Mouse (Mus musculus) heart, adult 18-20 months (tissue): Measurements from ENCODE around the gene Hsd3b4. TPM values are rescaled to one million over a fixed set of nuclear protein-coding genes. Genes with fewer than 3 reads are reported as not detected.
"Not testable (repeated sequence)": the region's sequence is repeated elsewhere in the genome, so short reads cannot be mapped to it uniquely, and the experiment has no call there.

ENCODE experiments used
- DNase-seq, 2 experiments: peaks; one replicate each; pipeline ENCODE4 v3.0.0; 2021 to 2022; ENCODE audit warnings: mixed read lengths in 1 of 2
- long read RNA-seq, 2 experiments: library from polyadenylated mRNA; stranded (forward); transcript quantifications; one replicate each; pipeline ENCODE4 v2.0.0; 2021
- total RNA-seq, 2 experiments: library from RNA; stranded (reverse); gene quantifications; 2 replicates each; pipeline ENCODE4 v1.2.3; 2021

The Hsd3b4 gene
- total RNA-seq: not detected
- long read RNA-seq, experiment 1: 0 reads
- long read RNA-seq, experiment 2: 0 reads

GRCm38 (mm10) chr3:98510414-98510813, at the start of gene Hsd3b4:
Gene Hsd3b4 (minus strand): TSS chr3:98510514.
- not testable (repeated sequence) for DNase-seq

DNA sequence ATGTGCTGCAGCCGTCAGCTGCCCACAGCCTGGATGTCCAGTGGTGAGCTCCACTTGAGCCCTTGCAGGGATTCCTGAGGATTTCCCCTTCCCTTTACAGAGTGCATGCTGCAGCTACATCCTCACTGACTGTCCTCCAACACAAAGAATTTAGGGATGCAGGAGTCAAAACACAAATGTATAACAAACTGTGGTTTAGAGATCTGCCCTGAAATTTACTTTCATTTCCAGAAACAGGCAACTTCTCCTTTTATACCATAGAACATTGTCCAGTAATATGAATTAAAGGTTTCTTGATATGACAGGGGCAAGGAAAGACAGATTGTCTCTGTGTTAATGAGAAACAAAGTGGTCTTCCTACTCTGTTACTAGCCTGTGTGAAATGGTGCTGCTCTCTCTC, 40.5 kb upstream of the Hsd3b4 start:
- DNase-seq: not testable (repeated sequence)

- DNase-seq: not testable (repeated sequence)
These were observed 39.9 kb upstream of the Hsd3b4 start for GRCm38 (mm10) chr3:98550215-98550614.

GRCm38 (mm10) chr3:98548495-98548894, 38.2 kb upstream of the Hsd3b4 start:
- not testable (repeated sequence) for DNase-seq

- DNase-seq: not testable (repeated sequence)
These were observed 37.3 kb upstream of the Hsd3b4 start for GRCm38 (mm10) chr3:98547641-98548040.

DNA sequence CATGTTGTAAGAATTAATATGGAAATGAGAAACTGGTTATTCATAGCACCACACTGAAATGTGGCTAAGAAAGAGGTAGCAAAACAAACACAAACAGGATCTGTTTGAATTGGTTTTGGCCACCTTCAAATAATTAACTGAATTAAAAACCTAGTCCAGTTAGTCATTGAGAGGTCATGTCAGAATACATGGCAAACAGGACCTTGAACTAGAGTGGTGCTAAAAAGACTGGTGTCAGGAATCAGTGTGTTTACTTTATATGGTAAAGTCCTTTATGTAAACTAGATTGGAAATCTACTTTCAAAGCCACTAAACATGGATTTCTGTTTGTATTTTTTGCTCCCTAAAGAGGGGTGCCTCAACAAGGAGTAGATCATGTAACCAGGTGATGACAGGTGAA, 14.7 kb upstream of the Hsd3b4 start:
- not testable (repeated sequence) for DNase-seq

DNA sequence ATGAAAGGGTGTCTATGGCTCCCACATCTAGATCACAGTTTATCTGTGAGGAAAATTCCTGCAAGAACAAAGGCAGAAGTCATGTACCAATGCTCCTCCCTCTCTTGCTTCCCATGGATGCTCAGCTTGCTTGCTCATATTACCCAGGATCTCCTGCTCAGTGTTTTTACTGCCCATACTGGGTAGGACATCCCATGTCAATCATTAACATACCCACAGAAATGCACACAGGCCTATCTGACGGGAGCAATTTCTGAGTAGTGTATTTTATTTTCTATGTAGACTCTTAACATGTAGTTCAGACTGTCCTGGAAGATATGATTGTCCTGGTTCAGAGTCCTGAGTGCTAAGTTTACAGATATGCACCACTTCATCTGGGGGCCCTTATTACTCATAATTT, 14.2 kb upstream of the Hsd3b4 start:
- DNase-seq: not testable (repeated sequence)

DNA sequence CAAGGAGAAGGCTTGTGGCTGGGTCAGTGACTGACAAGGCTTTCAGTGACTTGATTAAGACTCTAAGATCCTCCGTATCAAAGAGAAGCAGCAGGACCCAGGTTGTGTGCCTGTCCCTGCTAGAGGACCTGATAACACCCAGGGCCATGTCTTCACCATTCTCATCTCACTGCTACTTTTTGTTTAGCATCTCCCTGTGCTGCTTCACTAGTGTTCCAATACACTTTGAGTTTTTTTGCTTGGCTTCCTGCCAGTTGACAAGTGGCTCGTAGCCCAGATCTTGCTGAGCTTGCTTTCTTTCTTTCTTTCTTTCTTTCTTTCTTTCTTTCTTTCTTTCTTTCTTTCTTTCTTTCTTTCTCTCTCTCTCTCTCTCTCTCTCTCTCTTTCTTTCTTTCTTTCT, 12.5 kb upstream of the Hsd3b4 start:
- DNase-seq: not testable (repeated sequence)

- not testable (repeated sequence) for DNase-seq
These were observed 3.1 kb downstream of the Hsd3b4 start for GRCm38 (mm10) chr3:98507229-98507628.

DNA sequence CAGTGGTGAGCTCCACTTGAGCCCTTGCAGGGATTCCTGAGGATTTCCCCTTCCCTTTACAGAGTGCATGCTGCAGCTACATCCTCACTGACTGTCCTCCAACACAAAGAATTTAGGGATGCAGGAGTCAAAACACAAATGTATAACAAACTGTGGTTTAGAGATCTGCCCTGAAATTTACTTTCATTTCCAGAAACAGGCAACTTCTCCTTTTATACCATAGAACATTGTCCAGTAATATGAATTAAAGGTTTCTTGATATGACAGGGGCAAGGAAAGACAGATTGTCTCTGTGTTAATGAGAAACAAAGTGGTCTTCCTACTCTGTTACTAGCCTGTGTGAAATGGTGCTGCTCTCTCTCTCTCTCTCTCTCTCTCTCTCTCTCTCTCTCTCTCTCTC, 12.9 kb downstream of the Hsd3b4 start:
- not testable (repeated sequence) for DNase-seq

GRCm38 (mm10) chr3:98496762-98497161, 13.6 kb downstream of the Hsd3b4 start:
- DNase-seq: not testable (repeated sequence)

DNA sequence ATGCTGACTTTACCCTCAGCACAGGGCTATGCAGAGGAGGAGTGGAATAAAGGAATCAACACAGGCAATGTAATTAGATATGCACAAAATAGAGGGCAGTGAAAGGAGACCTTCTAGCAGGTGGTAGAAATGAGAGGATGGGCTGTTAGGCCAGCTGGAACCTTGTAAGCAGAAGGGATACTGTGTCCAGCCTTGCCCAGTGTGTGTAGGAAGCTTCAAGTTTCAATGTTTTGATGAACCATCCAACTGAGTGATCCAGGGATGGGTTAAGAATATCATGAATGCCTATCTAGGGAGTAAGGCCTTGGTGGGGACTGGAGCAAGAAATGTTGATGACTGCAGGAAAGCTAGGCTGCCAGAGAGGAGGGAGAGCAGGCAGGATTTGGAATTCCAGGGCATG, 15.3 kb downstream of the Hsd3b4 start:
- not testable (repeated sequence) for DNase-seq

DNA sequence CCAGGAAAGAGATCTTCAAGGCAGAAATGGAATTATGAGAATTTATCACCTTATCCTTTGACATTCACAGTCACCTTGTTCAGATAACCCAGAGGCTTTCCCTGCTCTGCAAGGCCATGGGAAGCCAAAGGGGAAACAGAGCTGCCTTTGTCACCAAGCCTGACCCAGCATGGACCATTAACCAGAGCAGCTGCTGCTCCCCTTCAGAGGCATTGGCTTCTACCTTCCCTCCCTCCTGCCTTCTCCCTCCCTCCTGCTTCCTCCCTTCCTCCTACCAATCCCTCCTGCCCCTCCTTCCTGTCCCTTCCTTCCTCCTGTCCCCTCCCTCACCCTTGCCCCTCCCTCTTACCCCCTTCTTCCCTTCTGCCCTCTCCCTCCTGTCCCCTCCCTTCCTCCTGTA, 16.1 kb downstream of the Hsd3b4 start:
- DNase-seq: not testable (repeated sequence)

DNA sequence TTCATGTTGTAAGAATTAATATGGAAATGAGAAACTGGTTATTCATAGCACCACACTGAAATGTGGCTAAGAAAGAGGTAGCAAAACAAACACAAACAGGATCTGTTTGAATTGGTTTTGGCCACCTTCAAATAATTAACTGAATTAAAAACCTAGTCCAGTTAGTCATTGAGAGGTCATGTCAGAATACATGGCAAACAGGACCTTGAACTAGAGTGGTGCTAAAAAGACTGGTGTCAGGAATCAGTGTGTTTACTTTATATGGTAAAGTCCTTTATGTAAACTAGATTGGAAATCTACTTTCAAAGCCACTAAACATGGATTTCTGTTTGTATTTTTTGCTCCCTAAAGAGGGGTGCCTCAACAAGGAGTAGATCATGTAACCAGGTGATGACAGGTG, 38.8 kb downstream of the Hsd3b4 start:
- not testable (repeated sequence) for DNase-seq

GRCm38 (mm10) chr3:98471057-98471456, 39.3 kb downstream of the Hsd3b4 start:
- DNase-seq: not testable (repeated sequence)

GRCm38 (mm10) chr3:98469323-98469722, 41.0 kb downstream of the Hsd3b4 start:
- DNase-seq: not testable (repeated sequence)

- not testable (repeated sequence) for DNase-seq
These were observed 53.3 kb downstream of the Hsd3b4 start, which contains the start of gene Gm4450 for GRCm38 (mm10) chr3:98457026-98457425. Gene Gm4450 (minus strand): TSS chr3:98457126.

DNA sequence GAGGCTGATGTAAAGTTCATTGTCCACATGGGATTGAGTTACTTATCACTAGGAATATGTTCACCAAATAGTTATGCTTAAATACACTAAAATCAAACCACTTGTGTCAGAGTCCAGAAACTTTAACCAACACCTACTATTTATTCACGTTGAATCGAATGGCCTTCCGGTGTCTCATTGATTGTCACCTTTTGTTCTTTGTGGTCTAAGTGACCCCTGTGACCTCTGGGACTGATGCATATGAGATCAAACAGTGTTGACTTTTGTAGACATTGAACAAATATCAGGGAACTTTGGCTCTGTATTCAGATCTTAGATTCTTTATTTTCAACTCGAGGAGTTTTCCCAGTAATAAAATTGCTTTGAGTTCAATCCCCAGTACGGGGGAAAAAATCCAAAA, 56.5 kb downstream of the Hsd3b4 start:
- not testable (repeated sequence) for DNase-seq

Other genes with a start within 250 kb of the Hsd3b4 start
- 10 to 100 TPM in 1 of 2 experiments, 1 to 10 TPM in 1; 8.5 to 16.1 TPM for gene Hmgcs2, start 230.1 kb downstream of the Hsd3b4 start, total RNA-seq
- gene Phgdh, start 170.5 kb downstream of the Hsd3b4 start, total RNA-seq: 1 to 10 TPM; 2.5 to 2.8 TPM
- gene Zfp697, start 128.1 kb downstream of the Hsd3b4 start, total RNA-seq: 1 to 10 TPM; 5.9 to 7.3 TPM
- not detected for gene Gm4450, start 53.4 kb downstream of the Hsd3b4 start, total RNA-seq
- not detected for gene Gm10681, start 78.3 kb upstream of the Hsd3b4 start, total RNA-seq
- not detected for gene Hsd3b5, start 119.7 kb upstream of the Hsd3b4 start, total RNA-seq
- not detected for gene Hsd3b2, start 214.0 kb upstream of the Hsd3b4 start, total RNA-seq